Mouse (Mus musculus) forebrain, postnatal 0 days (tissue): ENCODE results near the gene D5Ertd579e. TPM values are rescaled to one million over a fixed set of nuclear protein-coding genes. Genes with fewer than 3 reads are reported as not detected.

ENCODE experiments used
- ATAC-seq: fragments of 200-750 bp; cut with Nextera tagmentation; 2 replicates; pipeline ENCODE4 v1.8.0; 2017; ENCODE audit warnings: mild to moderate bottlenecking, moderate library complexity
- DNase-seq: peaks from one replicate; pipeline ENCODE4 v3.0.0-alpha.2; 2015
- H3K27ac ChIP-seq: fragments of 300-500 bp; sonication (generic); 2 replicates; pipeline ENCODE4 v1.5.1; 2014; ENCODE audit warnings: low read depth, mild to moderate bottlenecking, antibody characterized with exemption, low read length, moderate library complexity, mixed read lengths
- H3K27me3 ChIP-seq: fragments of 300-500 bp; sonication (generic); 2 replicates; pipeline ENCODE4 v1.6.1; 2014; ENCODE audit warnings: mild to moderate bottlenecking, low read length, mixed read lengths; ENCODE audit not compliant: insufficient read depth
- H3K36me3 ChIP-seq: fragments of 300-500 bp; sonication (generic); 2 replicates; pipeline ENCODE4 v1.6.1; 2014; ENCODE audit warnings: mild to moderate bottlenecking, moderate library complexity; ENCODE audit not compliant: insufficient read depth
- H3K4me1 ChIP-seq: fragments of 300-500 bp; sonication (generic); 2 replicates; pipeline ENCODE4 v1.6.1; 2014; ENCODE audit warnings: antibody characterized with exemption; ENCODE audit not compliant: insufficient read depth
- H3K4me2 ChIP-seq: fragments of 300-500 bp; sonication (generic); 2 replicates; pipeline ENCODE4 v1.6.1; 2014; ENCODE audit warnings: low read depth, mild to moderate bottlenecking, moderate library complexity
- H3K4me3 ChIP-seq: fragments of 300-500 bp; sonication (generic); 2 replicates; pipeline ENCODE4 v1.5.1; 2014; ENCODE audit warnings: low read depth, low read length, mixed read lengths
- H3K9ac ChIP-seq: fragments of 300-500 bp; sonication (generic); 2 replicates; pipeline ENCODE4 v1.6.1; 2014; ENCODE audit warnings: mild to moderate bottlenecking
- H3K9me3 ChIP-seq: fragments of 300-500 bp; sonication (generic); 2 replicates; pipeline ENCODE4 v1.6.1; 2016; ENCODE audit warnings: low read length
- CTCF ChIP-seq: sonication (generic); IDR thresholded peaks from 2 replicates; pipeline ENCODE4 v1.5.1; 2016; ENCODE audit warnings: antibody characterized with exemption, control low read depth, low read depth
- WGBS: fragments of 180-500 bp; shearing (Covaris S2); extraction: QIAGEN DNeasy Blood & Tissue Kit; methylation state at CpG from one replicate; pipeline ENCODE4 v1.1.7; 2014; 5-methylcytosine and 5-hydroxymethylcytosine counted together
- polyA plus RNA-seq: library from polyadenylated mRNA; unstranded; fragments of >200 nt; fragmentation: Nextera tagmentation; extraction: Ambion mirVana; gene quantifications from 2 replicates; pipeline ENCODE4 v1.2.1, GENCODE M21; 2015
- total RNA-seq: library from RNA; depleted of rRNA; stranded (reverse); fragments of >200 nt; gene quantifications from 2 replicates; pipeline ENCODE4 v1.2.3, GENCODE M21; 2014

Gene D5Ertd579e
- total and polyA plus RNA-seq, 2 experiments from 2014 or later = 27.4 to 105 TPM

DNA sequence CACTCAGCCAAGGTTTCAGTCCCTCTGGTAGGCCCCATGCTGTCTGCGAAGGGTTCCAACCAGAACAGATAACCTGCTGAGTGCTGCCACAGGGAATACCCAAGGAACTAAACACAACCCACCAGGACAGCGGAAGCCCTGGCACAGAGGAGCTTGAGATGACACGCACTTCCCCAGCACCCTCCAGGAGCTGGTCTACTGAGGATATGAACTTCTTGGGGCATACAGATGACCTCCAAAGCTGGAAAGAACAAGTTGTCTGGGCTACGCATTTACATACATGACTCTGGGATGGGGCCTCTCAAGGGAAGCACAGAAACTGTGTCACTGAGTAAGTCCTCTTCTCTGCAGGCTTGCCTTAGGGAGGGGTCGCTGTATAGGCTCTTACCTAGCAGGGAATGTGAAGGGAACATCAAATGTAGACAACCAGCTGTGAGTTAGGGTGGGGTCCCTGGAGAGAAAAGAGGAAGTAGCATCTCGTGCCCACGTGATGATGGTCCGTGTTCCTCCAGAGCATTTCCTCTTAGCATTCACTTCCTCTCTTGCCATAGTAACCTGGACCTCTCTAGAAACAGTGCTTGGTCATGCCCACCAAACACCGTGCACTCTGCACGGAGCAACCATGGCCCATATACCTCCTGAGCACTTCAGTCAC lies 132.9 kb downstream of the D5Ertd579e start:
- 91% methylated on average over 10 of the region's 10 CpGs for WGBS
- no peak overlapping the region for H3K27ac ChIP-seq
- H3K4me2 ChIP-seq = no peak overlapping the region
- no peak for TF ChIP-seq CTCF
- no peak overlapping the region for H3K4me3 ChIP-seq
- no peaks in the 10 kb centered on the region for H3K27me3 ChIP-seq
- ATAC-seq (no peak), DNase-seq (no peak)
- H3K36me3 ChIP-seq = no peaks in the 10 kb centered on the region
- H3K9ac ChIP-seq = no peak overlapping the region
- H3K4me1 ChIP-seq = no peaks in the 10 kb centered on the region
- H3K9me3 ChIP-seq = no peaks in the 10 kb centered on the region

DNA sequence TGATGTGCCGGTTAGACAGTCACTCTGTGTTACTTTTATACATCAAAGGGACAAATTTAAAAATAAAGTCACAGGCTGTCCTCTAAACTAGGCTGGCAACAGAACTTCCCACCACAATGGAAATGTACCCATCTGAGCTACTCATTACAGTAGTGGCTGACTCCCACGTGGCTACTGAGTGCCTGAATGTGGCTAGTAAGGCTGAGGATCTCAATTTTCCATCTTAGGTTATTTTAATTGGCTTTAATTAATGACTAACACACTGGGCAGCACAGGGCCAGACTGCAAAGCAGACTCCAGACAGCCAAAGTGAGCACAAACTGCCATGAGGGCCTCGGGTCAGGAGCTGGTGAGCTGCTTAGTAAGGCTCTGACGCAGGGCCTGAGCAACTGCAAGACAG lies 134.3 kb downstream of the D5Ertd579e start:
- Histone ChIP-seq H3K4me1 (no peaks in the 10 kb centered on the region), H3K4me3 (no peak overlapping the region), H3K27me3 (no peaks in the 10 kb centered on the region), H3K4me2 (no peak overlapping the region), H3K27ac (no peak overlapping the region), H3K9ac (no peak overlapping the region), H3K36me3 (no peaks in the 10 kb centered on the region), H3K9me3 (no peaks in the 10 kb centered on the region)
- DNase-seq (no peak), ATAC-seq (no peak)
- TF ChIP-seq CTCF = no peak
- 71% methylated on average over 4 of the region's 4 CpGs for WGBS

DNA sequence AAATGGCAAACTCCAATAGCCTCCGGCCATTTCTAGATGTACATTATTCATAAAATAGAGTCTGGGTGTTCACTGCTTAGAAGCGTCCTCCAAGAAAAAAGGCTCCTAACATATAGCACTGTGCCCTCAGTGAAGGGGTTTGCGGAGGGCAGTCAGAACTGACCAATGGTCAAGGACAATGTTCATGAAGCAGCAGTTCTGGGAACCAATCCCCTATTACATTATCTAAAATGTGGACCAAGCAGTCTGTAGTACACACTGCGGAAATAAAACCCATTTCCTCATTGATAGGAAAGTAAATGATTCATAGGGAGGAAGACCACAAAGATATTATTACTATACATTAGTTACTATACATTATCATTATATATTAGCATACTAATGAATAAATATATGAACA lies 135.3 kb downstream of the D5Ertd579e start:
- Histone ChIP-seq H3K27ac (no peak overlapping the region), H3K27me3 (no peaks in the 10 kb centered on the region), H3K36me3 (no peaks in the 10 kb centered on the region), H3K9me3 (no peaks in the 10 kb centered on the region), H3K9ac (no peak overlapping the region), H3K4me3 (no peak overlapping the region), H3K4me2 (no peak overlapping the region), H3K4me1 (no peaks in the 10 kb centered on the region)
- ATAC-seq (no peak), DNase-seq (no peak)
- 93% methylated on average over 4 of the region's 4 CpGs for WGBS
- TF ChIP-seq CTCF = no peak

DNA sequence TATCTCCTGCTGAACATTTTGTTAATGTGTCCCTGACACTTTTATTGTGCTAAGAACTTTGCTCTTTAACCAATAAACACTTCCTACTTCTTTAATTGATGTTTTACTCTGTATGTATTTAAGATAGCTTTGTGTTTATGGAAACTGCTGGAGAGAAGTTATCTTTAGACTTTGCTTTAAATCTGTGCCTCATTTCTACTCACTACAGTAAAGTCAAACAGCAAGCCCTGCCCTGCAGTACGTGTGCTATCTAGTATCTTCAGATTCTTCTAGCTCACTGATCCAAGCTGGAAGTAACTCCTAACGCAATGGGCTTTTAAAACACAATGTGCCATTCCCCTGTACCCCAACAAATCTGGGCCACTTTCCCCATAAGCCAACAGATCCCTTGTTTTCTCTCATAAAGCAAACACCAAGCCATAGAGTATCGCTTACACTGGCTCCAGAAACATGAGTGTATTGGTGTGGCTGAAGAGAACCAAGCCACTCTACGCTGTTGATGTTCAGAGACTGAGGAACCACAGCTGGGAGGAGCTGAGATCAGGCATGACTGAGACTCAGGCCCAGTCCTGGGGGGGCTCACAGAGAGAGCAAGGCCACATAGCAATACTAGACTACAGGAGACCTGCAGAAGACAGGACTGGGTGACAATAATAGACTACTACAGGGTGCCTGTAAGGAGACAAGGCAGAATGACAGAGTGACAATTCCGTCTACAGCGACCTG lies 136.2 kb downstream of the D5Ertd579e start:
- H3K9me3 ChIP-seq = no peaks in the 10 kb centered on the region
- no peak overlapping the region for H3K4me2 ChIP-seq
- H3K27me3 ChIP-seq = no peaks in the 10 kb centered on the region
- H3K36me3 ChIP-seq = no peaks in the 10 kb centered on the region
- TF ChIP-seq CTCF = no peak
- DNase-seq (no peak), ATAC-seq (no peak)
- H3K4me1 ChIP-seq = no peaks in the 10 kb centered on the region
- WGBS = 88% methylated on average over 6 of the region's 6 CpGs
- no peak overlapping the region for H3K4me3 ChIP-seq
- H3K9ac ChIP-seq = no peak overlapping the region
- H3K27ac ChIP-seq = no peak overlapping the region

DNA sequence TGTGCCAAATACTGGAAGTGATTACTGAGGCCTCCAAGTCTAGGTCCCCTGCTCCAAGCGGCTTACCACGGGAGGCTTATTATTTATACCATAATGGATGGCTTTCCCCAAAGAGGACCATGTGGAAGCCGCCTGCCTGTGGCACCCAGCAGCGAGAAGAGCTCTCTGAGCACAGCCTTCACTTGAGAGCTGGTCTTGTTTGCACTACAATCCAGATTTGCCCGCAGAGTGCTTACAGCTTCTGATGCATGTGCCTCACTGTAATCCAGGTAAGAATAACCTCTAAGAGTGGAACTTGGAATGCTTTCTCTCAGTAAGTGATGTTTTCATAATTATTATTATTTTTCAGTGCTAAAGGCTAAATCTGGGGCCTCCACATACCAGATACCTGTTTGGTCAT lies 136.7 kb downstream of the D5Ertd579e start:
- Histone ChIP-seq H3K27ac (no peak overlapping the region), H3K27me3 (no peaks in the 10 kb centered on the region), H3K4me1 (no peaks in the 10 kb centered on the region), H3K9ac (no peak overlapping the region), H3K4me2 (no peak overlapping the region), H3K9me3 (no peaks in the 10 kb centered on the region), H3K36me3 (no peaks in the 10 kb centered on the region), H3K4me3 (no peak overlapping the region)
- WGBS = 71% methylated on average over 5 of the region's 5 CpGs
- TF ChIP-seq CTCF = no peak
- ATAC-seq = no peak
- DNase-seq = no peak

DNA sequence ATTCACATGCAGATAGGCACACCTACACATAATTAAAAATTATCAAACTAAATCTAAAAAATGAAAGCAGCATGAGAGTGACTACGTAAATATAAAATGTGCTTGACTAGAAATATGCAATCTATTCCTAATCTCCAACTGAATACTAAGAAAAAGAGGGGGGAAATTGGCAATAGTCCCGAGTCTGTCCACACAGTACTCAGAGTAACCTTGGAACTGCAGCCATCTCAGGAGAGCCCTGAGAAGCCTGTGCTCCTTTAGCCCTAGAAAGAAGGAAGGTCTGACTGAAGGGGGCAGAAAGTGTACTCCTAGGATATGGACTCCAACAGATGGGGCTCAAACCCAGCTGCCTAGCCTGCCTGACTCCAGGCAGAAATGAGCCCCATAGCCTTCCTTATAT lies 137.3 kb downstream of the D5Ertd579e start:
- Histone ChIP-seq H3K27ac (no peak overlapping the region), H3K27me3 (no peaks in the 10 kb centered on the region), H3K4me2 (no peak overlapping the region), H3K4me1 (no peaks in the 10 kb centered on the region), H3K4me3 (no peak overlapping the region), H3K36me3 (no peaks in the 10 kb centered on the region), H3K9ac (no peak overlapping the region), H3K9me3 (no peaks in the 10 kb centered on the region)
- TF ChIP-seq CTCF = no peak
- 89% methylated on average over 2 of the region's 2 CpGs for WGBS
- no peak for ATAC-seq
- DNase-seq = no peak

DNA sequence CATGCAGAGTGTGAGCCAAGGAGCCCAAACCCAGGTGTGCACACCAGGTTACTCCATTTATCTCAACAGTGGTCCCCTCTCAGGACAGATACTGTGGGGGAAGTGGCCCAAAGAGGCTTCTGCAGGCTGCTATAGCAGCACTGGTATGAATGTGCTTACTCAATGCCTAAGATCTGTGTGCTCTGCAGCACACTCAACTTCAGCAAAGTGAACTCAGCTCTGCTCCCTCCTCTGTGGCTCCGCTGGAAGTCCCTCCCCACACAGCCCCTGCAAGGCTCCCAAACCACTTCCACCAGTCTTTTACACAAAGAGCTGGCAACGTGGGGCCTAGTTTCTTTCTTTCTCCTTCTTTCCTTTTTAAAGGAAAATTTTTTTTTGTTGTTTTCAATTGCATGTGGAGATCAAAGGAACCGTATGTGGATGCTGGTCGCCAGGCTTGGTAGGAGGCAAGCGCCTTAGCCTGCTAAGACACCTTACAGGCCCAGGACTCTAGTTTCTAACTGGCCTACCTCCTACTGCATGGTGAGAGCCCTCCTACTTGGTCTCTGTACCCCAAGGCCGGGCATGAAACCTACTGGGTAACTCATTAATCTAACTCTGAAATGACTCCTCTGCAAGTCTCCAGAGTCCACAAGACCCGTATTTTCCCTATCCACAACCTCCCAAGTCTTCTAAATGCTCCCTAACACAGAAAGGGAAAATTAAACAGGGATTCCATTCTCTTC lies 138.1 kb downstream of the D5Ertd579e start:
- TF ChIP-seq CTCF = no peak
- 44% methylated on average over 7 of the region's 7 CpGs for WGBS
- H3K9ac ChIP-seq = no peak overlapping the region
- H3K4me1 ChIP-seq = no peaks in the 10 kb centered on the region
- H3K4me3 ChIP-seq = no peak overlapping the region
- no peaks in the 10 kb centered on the region for H3K36me3 ChIP-seq
- ATAC-seq (no peak), DNase-seq (no peak)
- H3K27ac ChIP-seq = no peak overlapping the region
- no peaks in the 10 kb centered on the region for H3K9me3 ChIP-seq
- no peaks in the 10 kb centered on the region for H3K27me3 ChIP-seq
- H3K4me2 ChIP-seq = no peak overlapping the region
